Mouse (Mus musculus) ES-Bruce4 (cell line): Measurements from ENCODE around the gene Bpifb9a. TPM values are rescaled to one million over a fixed set of nuclear protein-coding genes. Genes with fewer than 3 reads are reported as not detected.
"Not testable (repeated sequence)": the region's sequence is repeated elsewhere in the genome, so short reads cannot be mapped to it uniquely, and the experiment has no call there.

ENCODE experiments used
- H3K27ac ChIP-seq: 2 replicates; pipeline ENCODE4 v1.5.1; 2012; ENCODE audit warnings: low read length, inconsistent platforms; ENCODE audit not compliant: insufficient read depth
- H3K27me3 ChIP-seq: 2 replicates; pipeline ENCODE4 v1.6.1; 2012; ENCODE audit warnings: mild to moderate bottlenecking, low read length, inconsistent platforms; ENCODE audit not compliant: control insufficient read depth, poor library complexity, insufficient read depth, severe bottlenecking
- H3K36me3 ChIP-seq: 2 replicates; pipeline ENCODE4 v1.6.1; 2012; ENCODE audit warnings: inconsistent platforms, mild to moderate bottlenecking, low read length, moderate library complexity; ENCODE audit not compliant: control insufficient read depth, poor library complexity, insufficient read depth, severe bottlenecking
- H3K4me1 ChIP-seq: one replicate; pipeline ENCODE4 v1.8.1; 2011; ENCODE audit warnings: low read length; ENCODE audit not compliant: control insufficient read depth, insufficient read depth
- H3K4me3 ChIP-seq: 2 replicates; pipeline ENCODE4 v1.5.1; 2011; ENCODE audit warnings: low read depth, mild to moderate bottlenecking, low read length
- H3K9ac ChIP-seq: 2 replicates; pipeline ENCODE4 v1.6.1; 2012; ENCODE audit warnings: low read depth, mild to moderate bottlenecking, inconsistent platforms; ENCODE audit not compliant: poor library complexity, severe bottlenecking
- H3K9me3 ChIP-seq: replicated peaks from 2 replicates; pipeline ENCODE4 v1.6.1; 2012; ENCODE audit warnings: mild to moderate bottlenecking, low read length, inconsistent platforms; ENCODE audit not compliant: control insufficient read depth, poor library complexity, insufficient read depth, severe bottlenecking
- CTCF ChIP-seq: IDR thresholded peaks from one replicate; pipeline ENCODE4 v1.8.1; 2011; ENCODE audit warnings: low read depth, low read length
- EP300 ChIP-seq: IDR thresholded peaks from 2 replicates; pipeline ENCODE4 v1.6.1; 2011; ENCODE audit warnings: low read depth, low read length; ENCODE audit not compliant: insufficient read depth
- POLR2A ChIP-seq: IDR thresholded peaks from one replicate; pipeline ENCODE4 v1.8.1; 2011; ENCODE audit warnings: low read length; ENCODE audit not compliant: insufficient read depth
- polyA plus RNA-seq: library from polyadenylated mRNA; stranded (reverse); fragments of >200 nt; gene quantifications from 2 replicates; pipeline ENCODE4 v1.2.4, GENCODE M21; 2011; ENCODE audit warnings: low read depth; ENCODE audit not compliant: missing spikeins, insufficient read depth, insufficient read length

Bpifb9a gene
- polyA plus RNA-seq, 1 experiment: not detected

DNA sequence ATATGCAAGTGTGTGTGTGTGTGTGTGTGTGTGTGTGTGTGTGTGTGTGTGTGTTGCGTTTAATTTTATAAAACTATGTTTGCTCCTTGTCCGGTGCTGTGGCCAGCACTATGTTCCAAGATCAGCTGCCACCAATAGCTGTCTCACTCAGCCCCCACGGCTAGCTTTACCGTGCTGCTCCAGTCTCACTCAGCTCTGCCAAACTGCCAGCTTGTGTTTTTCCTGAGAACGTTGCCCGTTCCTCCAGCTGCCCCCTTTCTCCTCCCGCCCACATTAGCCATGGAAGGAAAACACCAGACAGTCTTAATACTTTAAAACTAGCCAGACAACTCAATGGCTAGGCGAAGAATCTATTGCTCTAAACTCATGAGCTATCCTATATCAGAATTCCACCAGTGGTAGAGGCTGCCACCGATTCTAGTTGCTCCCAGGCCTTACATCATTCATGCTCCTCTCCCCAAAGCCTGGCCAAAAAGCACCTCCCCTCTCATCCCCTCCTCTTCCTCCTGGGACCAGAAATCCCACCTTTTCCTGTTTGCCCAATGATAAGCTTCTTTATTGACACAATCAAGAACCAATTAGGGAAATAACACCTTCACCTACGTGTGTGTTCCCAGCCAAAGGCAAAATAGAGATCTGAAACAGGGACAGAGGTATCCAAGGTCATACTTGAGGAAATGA is 14.2 kb upstream of the Bpifb9a start:
- Histone ChIP-seq H3K9me3 (peaks cover 28% of the 10 kb centered on the region), H3K27me3 (no peaks in the 10 kb centered on the region), H3K9ac (no peak overlapping the region), H3K27ac (no peak overlapping the region), H3K4me3 (no peak overlapping the region), H3K36me3 (no peaks in the 10 kb centered on the region), H3K4me1 (no peaks in the 10 kb centered on the region)
- TF ChIP-seq EP300 (no peak), CTCF (no peak), POLR2A (no peak)

DNA sequence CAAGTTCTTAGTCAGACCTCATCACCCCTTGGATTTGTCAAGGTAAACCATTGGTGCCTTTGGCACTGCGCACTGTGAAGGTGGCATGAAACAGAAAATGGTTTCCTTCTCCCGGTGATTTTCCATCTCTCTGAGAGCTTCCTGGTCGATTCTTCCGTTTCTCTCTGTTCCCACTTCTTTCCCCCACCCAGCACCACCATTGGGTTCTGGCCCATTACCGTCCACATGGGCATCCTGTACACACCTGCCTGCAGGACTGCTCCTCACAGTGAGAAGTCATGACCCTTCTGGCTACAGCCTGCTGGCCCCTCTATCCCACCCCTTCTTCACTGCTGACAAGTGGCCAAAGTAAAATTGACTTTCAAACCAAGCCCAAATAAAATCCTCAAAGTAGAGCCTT is 12.3 kb upstream of the Bpifb9a start:
- Histone ChIP-seq H3K9ac (no peak overlapping the region), H3K27me3 (no peaks in the 10 kb centered on the region), H3K4me3 (no peak overlapping the region), H3K27ac (no peak overlapping the region), H3K9me3 (peaks cover 28% of the 10 kb centered on the region), H3K36me3 (no peaks in the 10 kb centered on the region), H3K4me1 (no peaks in the 10 kb centered on the region)
- TF ChIP-seq EP300: no peak
- no peak for TF ChIP-seq POLR2A
- no peak for TF ChIP-seq CTCF

DNA sequence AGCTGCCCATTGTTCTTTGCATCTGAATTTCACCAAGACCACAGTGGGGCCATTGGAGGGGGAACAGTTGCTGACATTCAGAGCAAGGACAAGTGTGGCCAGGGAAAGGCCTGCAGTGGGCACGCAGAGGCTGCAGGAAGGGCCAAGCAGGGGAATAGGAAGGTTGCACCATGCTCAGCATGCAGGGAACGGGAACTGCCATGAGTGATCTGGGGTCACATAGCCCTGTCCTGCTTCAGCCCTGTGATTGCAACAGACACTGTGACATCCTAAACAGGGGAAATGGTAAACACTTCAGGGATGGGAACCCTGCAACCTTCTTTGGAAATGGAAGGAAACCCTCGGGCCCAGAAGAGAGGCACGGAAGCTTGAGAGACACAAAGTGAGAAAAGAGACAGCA is 2.4 kb upstream of the Bpifb9a start:
- H3K9ac ChIP-seq, H3K27me3 ChIP-seq, H3K4me1 ChIP-seq, H3K27ac ChIP-seq, H3K4me3 ChIP-seq, H3K9me3 ChIP-seq, H3K36me3 ChIP-seq: not testable (repeated sequence)

DNA sequence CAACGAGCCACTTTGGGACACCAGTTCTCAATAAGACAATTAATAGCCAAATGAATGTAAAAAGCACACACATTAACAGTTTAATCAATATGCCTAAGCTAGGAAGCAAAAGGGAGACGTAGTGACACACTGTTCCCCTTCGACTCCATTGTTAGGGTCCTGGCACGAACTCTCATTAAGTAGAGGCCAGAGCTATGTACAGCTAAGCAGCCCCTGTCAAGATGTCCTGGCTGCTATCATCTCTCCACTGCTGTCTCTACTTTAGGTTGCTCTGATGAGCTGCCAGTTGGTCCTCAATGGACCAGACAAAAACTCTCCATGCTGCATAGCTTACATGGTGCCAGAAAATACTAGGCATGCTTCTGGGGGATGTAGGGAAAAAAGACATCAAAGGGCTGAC is 1.9 kb upstream of the Bpifb9a start:
- Histone ChIP-seq H3K4me1 (no peaks in the 10 kb centered on the region), H3K27me3 (no peaks in the 10 kb centered on the region), H3K9ac (no peak overlapping the region), H3K36me3 (no peaks in the 10 kb centered on the region), H3K4me3 (no peak overlapping the region), H3K27ac (no peak overlapping the region), H3K9me3 (no peaks in the 10 kb centered on the region)
- TF ChIP-seq EP300 (no peak), POLR2A (no peak), CTCF (no peak)

DNA sequence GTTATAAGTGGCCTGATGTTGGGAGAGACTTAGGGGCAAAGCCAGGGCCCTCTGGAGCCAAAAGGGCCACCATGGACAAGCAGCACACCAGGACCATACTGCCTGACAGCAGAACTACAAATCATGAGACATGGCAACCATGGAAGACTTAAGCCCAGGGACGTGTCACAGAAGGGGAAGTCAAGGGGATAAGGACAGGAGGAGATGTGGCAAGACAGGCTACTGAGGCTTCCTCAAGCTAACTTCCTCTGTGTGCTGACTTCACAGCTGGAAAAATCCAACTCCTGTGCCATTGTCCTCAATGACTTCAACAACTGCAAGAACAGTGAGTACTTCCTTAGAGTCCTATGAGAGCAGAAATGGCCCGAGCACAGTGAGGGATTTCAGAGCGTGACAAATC is 6.7 kb downstream of the Bpifb9a start:
- not testable (repeated sequence) for H3K4me1 ChIP-seq, H3K9me3 ChIP-seq, H3K36me3 ChIP-seq, H3K4me3 ChIP-seq, H3K27ac ChIP-seq, H3K27me3 ChIP-seq, H3K9ac ChIP-seq

DNA sequence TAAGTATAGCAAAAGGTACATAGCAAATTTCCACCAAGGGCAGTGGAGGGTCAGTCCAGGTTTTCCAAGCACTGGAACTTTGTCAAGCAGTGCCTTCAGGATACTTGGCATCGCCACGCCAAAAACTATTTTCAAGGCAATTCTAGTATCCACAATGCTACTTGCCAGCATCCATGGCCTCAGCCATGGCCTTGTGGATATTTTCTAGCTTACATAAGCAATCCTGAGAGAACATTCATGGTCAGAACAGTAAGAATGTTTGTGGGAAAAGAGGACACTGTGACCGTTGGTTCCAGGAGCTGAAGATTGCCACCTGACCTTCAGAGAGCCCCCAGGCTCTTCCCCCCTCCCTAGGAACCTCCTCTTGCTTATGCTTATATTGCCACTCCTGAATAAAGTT is 34.2 kb downstream of the Bpifb9a start:
- H3K4me1 ChIP-seq, H3K36me3 ChIP-seq, H3K9ac ChIP-seq, H3K4me3 ChIP-seq, H3K9me3 ChIP-seq, H3K27me3 ChIP-seq, H3K27ac ChIP-seq: not testable (repeated sequence)

DNA sequence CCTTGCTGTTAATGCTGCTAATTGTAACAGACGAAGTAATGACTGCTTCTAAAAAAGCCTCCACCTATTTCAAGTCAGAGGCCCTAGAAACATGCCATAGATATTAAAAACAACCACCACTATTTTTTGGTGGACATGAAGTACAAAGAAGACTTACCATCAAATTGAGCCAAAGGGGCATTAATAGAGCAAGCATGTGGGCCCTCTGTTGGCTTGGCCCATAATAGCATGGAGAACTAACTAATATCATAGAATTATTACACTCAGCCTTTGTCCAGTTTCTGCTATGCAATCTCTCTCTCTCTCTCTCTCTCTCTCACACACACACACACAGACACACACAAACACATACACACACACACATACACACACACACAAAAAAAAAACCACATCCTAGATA is 35.2 kb downstream of the Bpifb9a start:
- Histone ChIP-seq H3K4me1 (no peaks in the 10 kb centered on the region), H3K9ac (no peak overlapping the region), H3K36me3 (no peaks in the 10 kb centered on the region), H3K4me3 (no peak overlapping the region), H3K9me3 (no peaks in the 10 kb centered on the region), H3K27ac (no peak overlapping the region), H3K27me3 (no peaks in the 10 kb centered on the region)
- TF ChIP-seq POLR2A: no peak
- no peak for TF ChIP-seq CTCF
